Mouse (Mus musculus) lung, postnatal 10 days (tissue): ENCODE data around the gene Trrap.
"Not testable (repeated sequence)": the region's sequence is repeated elsewhere in the genome, so short reads cannot be mapped to it uniquely, and the experiment has no call there.

Source experiments
- DNase-seq: peaks from one replicate; pipeline ENCODE4 v3.0.0; 2021

Trrap gene

DNA sequence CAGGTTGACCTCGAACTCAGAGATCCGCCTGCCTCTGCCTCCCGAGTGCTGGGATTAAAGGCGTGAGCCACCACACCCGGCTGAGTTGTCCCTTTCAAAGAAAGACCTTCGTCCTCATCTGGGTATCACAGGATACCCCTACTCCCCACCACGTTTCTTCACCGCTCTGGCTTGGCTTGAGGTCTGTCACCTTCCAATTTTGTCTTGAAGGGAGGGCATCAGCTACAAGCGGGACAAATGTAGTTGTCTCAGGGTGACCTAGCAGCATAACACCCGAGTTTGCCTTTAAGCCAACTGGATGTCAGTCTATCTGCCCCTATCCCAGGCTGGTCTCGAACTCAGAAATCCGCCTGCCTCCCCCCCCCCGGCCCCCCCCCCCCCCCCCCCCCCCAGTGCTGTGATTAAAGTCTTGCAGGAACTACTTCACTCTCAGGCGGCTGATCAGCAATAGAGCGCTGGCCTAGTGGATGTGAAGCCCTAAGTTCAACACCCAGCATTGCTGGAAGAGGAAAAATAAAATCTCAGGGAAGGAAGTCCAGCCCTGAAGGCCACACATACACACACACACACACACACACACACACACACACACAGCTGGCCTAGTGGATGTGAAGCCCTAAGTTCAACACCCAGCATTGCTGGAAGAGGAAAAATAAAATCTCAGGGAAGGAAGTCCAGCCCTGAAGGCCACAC is at the start of gene Trrap:
Trrap (plus strand) TSS at position 627 of the 693 bp plus-strand sequence.
- DNase-seq = not testable (repeated sequence)

- no peak for DNase-seq
Measured at GRCm38 (mm10) chr5:144719781-144720180, 47.8 kb upstream of the Trrap start.

- no peak for DNase-seq
Measured at GRCm38 (mm10) chr5:144720281-144720680, 47.3 kb upstream of the Trrap start.

DNA sequence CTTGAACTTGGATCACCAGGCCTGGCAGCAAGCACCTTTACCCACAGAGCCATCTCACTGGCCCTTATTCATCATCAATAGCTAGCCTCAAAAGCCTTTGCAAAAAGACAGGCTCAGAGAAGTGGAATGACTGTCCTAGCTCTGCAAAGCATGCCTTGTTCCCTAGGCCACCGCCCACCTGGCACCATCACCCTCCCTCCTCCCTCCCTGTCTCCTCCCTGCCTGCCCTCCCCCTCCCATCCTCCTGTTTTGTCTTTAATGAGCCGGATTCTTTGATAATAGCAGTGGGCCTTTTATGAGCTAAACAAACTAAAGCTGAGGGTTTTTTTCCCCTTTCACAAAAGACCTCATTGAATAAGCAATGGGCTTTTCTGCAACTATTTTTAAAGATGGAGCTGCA is 42.6 kb upstream of the Trrap start:
- no peak for DNase-seq

DNA sequence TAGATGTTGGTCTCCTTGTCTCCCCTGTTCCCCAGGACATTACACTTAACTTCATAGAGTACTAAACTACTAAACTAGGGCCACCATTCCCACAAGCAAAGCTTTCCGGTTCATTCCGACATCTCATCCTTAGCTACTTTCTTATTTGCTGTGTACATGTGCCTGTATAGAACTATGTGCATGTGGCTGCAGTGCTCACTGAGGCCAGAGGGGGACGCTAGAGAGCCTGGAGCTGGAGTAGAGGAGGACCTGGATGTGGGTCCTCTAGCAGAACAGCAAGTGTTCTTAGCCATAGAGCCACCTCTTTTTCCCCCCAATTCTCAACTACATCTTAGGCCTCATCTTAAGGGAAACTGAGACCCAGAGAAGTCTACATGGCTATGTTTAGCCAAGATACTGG is 42.0 kb upstream of the Trrap start:
- DNase-seq = no peak

GRCm38 (mm10) chr5:144727119-144727518 is 40.4 kb upstream of the Trrap start:
- peak; percentile 75 for DNase-seq

GRCm38 (mm10) chr5:144728237-144728636 is 39.3 kb upstream of the Trrap start:
- no peak for DNase-seq

DNA sequence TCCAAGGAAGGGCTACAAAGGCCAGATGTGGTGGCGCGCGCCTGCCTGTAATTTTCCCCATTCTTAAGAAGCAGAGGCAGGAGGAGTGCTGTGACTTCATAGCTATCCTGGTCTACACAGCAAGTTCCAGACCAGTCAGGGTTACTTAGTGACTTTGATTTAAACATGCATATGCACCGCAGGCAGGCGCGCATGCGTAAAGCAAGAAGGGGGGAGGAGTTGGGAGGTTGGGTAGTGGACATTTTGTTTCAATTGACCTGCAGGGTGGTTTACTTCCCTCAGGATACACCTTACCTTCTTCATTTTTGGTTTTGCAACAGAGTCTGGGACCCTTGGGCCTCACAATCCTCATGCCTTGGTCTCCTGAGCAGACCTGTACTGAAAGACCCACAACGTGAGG is 38.3 kb upstream of the Trrap start:
- no peak for DNase-seq

DNA sequence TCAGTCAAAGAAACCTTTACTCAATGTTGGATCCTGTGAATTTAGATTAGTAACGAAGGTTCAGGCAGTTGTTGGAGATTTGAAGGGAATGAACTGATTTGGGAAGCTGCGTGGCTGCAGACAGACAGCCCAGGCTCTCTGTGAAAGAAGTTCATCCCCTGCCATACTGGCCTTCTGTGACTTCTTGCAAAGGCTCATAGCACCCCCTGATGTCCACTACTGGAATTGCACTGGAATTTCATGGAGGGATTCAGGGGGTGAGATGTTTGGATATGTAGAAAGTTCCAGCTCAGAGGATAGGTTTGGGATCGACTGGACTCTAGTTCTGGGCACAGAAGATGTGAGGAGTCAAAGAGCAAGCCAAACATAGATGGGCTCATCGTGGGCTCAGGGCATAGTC is 33.6 kb upstream of the Trrap start:
- DNase-seq = peak; percentile 71

DNA sequence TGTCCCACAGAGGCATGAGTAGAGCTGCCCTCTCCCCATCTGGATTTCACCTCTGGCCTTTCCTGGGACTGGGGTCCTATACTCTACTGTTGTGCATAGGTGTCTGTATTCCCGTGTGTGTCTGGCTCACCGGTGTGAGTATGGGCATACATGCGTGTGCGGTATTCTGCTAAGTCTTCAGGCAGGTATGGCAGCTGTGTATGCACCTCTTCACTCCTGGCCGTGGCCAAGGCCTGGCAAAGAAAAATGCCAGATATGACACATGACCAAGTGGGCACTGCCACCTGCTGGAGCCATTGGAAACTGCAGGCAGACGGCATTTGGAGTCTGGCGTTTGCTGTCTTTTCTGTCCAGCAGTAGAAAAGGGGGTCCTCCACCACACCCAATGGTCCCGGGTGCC is 32.6 kb upstream of the Trrap start:
- DNase-seq = peak; percentile 72

DNA sequence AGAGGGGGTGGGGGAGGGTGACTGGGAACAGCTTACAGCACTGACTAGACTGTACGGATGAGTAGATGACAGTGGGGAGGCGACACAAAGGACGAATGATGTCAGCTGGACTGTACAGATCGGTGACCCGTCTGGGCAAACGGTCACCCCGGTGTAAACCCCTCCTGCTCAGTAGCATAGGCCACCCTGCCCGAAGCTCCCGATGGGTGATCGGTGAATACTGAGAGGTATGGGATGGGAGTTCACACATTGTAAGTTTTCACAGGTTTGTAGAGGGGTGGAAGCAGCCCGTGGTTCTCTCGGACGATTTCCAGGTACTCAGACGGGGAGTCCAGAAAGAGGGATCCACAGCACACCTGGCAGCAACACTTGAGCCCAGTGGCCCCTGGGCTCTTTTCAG is 30.4 kb upstream of the Trrap start:
- DNase-seq = no peak

- peak; percentile 36 for DNase-seq
Measured at GRCm38 (mm10) chr5:144752432-144752831, 15.1 kb upstream of the Trrap start.

- DNase-seq = peak; percentile 65
Measured at GRCm38 (mm10) chr5:144753041-144753440, 14.5 kb upstream of the Trrap start.

GRCm38 (mm10) chr5:144755191-144755590 is 12.3 kb upstream of the Trrap start:
- DNase-seq = no peak

DNA sequence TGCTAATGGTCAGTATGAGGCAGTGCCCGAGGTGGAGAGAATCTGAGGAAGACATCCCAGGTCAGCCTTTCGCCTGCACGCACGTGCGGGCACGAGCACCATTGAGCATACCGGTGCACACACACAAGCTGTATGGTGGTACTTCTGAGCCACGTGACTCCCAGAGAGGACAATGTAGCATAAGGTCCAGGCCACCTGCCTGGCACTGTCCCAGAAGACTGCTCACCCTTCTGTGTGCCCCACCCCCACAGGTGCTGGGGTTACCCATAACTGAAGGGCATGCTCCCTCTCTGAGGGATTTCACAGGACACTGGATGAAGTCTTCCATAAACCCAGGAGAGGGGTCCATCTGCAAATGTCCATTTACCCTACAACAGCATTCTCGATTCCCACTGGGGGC is 10.1 kb upstream of the Trrap start:
- DNase-seq = no peak

DNA sequence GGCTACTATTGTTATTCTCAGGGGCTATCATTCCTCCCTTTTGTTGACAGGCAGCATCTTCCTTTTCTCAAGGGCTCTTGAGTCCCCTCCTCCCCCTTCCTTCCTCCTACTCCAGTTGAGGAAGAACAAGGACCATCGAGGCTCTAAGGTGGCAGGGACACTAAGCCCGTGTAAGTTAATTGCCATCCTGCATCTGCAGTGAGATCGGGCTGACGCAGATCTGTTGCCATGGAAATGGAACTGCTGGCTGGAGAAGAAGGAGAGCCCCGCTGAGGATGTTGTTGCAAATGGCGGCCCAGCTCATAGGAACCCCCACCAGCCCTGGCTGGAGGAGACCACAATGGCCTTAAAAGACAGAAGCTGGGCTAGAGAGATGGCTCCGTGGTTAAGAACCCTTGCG is 9.1 kb upstream of the Trrap start:
- DNase-seq = no peak

DNA sequence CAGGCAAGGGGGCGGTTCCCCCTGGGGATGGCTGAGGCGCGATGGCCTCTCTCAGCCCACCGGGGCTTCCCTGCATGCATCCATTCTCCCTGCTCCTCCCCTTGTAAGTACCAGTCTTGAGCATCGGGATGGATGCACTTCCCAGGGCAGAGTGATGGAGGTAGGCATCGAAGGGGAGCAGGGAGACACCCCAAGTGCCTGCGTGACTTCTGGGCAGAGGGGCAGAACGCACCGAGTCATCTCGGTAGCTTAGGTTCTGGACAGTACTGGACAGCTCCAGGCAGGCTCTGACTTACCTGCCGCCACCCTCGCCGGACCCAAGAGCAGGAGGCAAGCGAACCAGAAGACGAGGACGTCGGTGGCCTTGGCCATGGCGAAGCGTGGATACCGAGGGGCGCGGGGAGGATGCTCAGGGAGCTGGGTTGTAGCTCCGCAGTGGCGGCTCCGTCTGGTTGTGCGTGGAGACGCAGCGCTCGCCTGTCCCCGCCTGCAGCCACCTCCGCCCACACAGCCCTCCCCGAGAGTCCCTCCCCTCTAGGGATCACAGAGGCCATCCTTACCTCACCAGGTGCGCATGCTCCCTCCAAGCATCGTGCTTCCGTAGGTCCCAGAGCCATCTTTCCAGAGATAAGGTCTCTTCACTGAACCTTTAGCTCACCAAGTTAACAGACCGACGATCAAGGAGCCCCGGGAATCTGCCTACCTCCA is 6.2 kb upstream of the Trrap start, which contains the start of gene Tmem130:
Tmem130 (minus strand) TSS at position 658 of the 708 bp plus-strand sequence.
- DNase-seq = peak; percentile 12

DNA sequence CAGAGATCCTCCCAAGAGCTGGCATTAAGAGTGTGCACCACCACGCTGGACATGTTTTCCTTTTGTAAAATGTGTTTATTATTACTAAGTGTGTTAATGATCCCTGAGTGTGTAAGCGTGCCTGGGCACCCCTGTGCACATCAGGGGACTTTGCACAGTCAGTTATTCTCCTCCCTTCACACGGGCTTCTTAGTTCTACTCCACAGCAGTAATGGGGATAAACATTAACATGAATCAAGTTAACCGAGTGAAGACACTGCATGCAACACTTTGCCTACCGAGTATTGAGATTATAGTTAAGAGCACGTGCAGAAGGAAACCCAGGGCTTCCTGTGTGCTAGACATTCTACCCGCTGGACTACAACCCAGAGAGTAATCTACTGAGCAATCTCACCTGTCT is 1.5 kb upstream of the Trrap start:
- DNase-seq = no peak

DNA sequence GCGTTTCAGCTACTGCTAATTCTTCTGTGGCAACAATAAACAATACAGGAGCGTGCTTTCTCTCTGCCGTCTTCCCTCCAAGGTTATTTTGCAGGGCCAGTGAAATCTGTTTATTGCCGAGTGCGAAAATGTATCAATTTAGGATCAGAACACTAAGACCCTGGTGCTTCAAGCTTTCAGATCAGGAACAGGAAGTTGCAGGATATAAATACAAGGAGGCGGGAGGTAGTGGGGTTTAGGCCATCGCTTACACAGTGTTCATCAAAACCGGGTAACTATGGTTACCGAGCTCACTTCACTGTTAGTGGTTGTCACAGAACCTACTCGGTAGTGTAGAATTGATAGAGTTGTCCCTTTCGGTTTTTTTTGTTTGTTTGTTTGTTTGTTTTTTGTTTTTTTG is 886 bp upstream of the Trrap start:
- DNase-seq = no peak

DNA sequence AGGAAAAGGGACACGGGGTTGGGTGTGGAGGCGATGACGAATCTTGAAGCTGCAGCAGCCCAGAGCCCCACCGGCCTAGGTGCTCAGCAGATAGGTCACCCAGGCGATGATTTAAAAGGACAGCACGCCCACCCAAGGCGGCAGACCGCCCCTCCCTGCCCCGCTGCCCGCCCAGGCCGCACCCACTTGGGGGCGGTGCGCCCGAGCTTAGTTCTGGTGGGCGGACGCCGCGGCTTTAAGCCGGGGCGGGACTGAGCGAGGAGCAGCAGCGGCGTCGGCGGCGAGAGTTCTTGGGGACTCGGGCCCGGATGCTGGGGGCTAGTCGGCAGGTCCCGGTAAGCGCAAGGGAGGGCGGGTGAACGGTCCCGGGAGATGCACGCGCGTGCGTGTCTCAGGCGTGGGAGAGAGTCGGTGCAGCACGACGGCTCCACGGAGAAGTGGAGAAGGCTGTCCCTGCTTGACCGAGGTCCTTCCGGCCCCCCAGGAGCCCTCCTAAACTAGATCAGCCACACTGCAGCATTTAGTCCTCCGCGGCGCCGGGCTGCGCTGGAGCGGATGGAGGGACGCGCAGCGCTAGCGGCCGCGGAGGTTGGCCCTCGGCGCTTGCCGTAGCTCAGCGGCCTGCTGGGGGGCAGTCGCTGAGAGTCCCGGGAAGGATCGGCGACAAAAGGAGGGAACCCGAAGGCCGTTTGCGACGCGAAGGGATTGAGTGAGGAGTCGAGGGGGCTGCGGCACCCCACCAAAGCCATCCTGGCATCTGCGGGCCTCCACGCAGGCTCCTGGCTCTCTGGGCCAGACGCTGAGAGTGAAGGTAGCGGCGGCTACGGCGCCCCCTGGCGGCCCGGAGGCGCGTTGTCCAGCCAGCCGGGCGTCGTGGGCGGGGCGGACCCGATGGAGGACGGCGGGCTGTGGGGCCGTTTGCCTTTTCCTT is 644 bp downstream of the Trrap start:
- DNase-seq = peak; percentile 92

GRCm38 (mm10) chr5:144769067-144769482 is 1.5 kb downstream of the Trrap start:
- DNase-seq = no peak

DNA sequence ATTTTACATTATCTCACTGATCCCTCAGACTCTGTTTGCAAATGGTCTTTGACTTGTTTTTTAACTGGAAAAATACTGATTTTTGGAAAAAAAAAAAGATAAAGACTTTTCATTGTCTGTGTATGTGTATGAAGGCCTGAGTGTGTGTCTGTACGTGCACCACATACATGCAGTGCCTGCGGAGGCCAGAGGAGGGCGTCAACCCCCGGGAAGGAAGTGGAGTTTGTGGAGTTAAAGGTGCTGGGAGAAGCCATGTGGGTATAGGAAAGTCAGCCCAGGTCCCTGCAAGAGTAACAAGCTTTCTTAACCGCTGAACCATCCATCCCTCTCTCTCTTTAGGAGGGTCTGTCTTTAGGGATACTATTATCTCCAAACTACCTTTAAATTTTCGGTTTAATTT is 5.7 kb downstream of the Trrap start:
- no peak for DNase-seq

GRCm38 (mm10) chr5:144780654-144781053 is 13.1 kb downstream of the Trrap start:
- no peak for DNase-seq
